Mouse (Mus musculus): ENCODE measurements around the gene Tfap2c. TPM values are rescaled to one million over a fixed set of nuclear protein-coding genes. Genes with fewer than 3 reads are reported as not detected.

The Tfap2c gene
- total RNA-seq (2014; fragmentation: Nextera tagmentation) = not detected in 2 replicates
- not detected in 2 replicates for total RNA-seq (2017)

- 0 out of 2 replicates have a peak, but pooled peaks have one; percentile 42 for ATAC-seq (replicated peaks; ENCODE audit: low FRiP score, low TSS enrichment, poor library complexity, severe bottlenecking)
These were observed at the start of gene Tfap2c for GRCm38 (mm10) chr2:172549371-172550155. Tfap2c (plus strand) TSS chr2:172549593.

- ATAC-seq (replicated peaks; ENCODE audit: low FRiP score, low TSS enrichment, poor library complexity, severe bottlenecking) = peak; percentile 92
These were observed 48.6 kb upstream of the Tfap2c start for GRCm38 (mm10) chr2:172500752-172501316.

DNA sequence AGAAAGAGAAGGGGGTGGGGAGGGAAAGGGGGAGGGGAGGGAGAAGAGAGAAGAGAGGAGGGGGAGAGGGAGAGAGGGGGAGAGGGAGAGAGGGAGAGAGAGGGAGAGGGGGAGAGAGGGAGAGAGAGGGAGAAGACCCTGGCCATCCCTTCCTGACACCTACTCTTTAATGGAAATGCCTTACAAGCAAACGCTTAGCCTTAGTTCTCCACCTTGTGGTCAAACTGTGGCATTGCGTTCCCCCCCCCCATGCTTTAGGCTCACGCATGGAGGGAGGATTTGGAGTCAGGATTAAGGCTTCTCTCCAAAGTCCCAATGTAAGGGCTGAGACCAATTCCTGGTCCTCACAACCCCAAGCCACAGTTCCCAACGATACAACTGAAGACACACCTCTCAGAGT lies 48.1 kb upstream of the Tfap2c start:
- peak; percentile 77 for ATAC-seq (replicated peaks; ENCODE audit: low FRiP score, low TSS enrichment, poor library complexity, severe bottlenecking)

- ATAC-seq (replicated peaks; ENCODE audit: low FRiP score, low TSS enrichment, poor library complexity, severe bottlenecking) = no peak
These were observed 47.2 kb upstream of the Tfap2c start for GRCm38 (mm10) chr2:172502168-172502567.

GRCm38 (mm10) chr2:172506121-172506520 lies 43.3 kb upstream of the Tfap2c start:
- no peak for ATAC-seq (replicated peaks; ENCODE audit: low FRiP score, low TSS enrichment, poor library complexity, severe bottlenecking)

DNA sequence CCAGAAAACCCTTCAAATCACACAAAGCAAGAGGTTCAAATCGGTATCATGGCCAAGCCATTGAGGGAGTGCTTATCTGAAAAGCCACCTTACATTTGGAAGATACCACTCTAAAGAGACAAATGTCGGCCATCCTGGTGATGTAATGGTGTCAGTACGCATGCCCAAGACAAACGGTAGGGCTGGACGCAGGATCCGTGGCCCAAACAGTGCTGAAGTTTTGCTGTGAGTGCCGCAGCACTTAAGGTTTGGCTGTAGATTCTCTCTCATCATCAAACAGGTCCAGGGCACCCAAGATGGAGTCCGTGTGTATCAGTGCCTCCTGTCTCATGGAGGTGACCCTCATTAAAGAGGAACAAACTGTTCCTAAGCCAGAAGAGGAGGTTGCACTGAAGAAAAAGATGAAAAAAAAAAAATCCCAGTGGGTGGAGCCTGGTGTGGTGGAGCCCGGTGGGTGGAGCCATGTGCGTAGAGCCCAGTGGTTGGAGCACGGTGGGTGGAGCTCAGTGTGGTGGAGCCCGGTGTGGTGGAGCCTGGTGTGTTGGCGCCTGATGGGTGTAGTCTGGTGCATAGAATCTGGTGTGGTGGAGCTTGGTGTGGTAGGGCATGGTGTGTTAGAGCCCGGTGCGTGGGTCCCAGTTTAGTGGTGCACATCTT lies 39.2 kb upstream of the Tfap2c start:
- no peak for ATAC-seq (replicated peaks; ENCODE audit: low FRiP score, low TSS enrichment, poor library complexity, severe bottlenecking)

DNA sequence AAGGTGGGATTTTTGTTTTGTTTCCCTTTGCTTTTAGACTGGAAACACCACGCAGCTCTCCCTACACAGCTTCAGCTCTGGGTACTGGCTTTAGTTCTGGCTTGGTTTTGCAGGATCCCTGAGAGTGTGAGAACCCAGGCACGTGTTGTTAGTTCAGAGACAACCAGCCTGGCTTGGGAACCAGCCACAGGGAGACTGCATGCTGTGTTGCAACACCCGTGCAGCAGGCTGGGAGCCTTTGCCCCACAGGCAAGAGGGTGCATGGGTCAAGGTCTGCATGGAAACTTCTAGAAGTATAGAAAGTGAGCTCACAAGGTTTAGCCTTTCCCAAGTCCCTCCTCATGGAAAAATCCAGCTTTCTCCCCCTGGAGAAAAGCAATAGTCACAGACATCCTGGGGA lies 38.5 kb upstream of the Tfap2c start:
- ATAC-seq (replicated peaks; ENCODE audit: low FRiP score, low TSS enrichment, poor library complexity, severe bottlenecking) = no peak

DNA sequence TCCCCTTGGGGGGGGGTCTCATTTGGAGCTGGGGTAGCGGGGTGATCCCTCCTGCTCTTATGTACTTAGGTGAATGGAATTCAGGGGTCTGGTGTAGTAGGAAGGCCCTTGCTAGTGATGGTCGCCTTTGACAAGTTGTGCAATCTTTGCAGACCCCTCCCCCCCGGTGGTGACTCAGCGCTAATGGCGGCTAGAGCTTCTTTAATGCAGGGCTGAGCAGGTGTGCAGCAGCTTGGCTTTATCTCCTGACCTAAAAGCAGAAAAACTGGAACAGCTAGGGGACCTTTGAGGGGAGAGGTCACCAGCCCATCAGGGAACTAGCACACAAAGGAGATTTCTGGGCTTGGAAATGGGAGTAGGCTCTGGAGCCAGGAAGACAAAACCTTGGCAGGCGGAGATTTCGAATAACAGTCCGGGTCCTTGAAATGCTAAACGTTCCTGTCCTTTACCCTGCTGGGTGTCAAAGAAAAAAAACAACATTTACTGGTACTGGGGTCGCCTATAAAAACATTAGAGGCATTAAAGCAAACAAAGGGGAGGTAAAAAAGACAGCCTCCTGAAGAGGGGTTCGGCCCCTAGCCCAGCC lies 32.9 kb upstream of the Tfap2c start:
- no peak for ATAC-seq (replicated peaks; ENCODE audit: low FRiP score, low TSS enrichment, poor library complexity, severe bottlenecking)

GRCm38 (mm10) chr2:172520616-172521371 lies 28.6 kb upstream of the Tfap2c start:
- ATAC-seq (replicated peaks; ENCODE audit: low FRiP score, low TSS enrichment, poor library complexity, severe bottlenecking) = no peak

- no peak for ATAC-seq (replicated peaks; ENCODE audit: low FRiP score, low TSS enrichment, poor library complexity, severe bottlenecking)
These were observed 26.9 kb upstream of the Tfap2c start for GRCm38 (mm10) chr2:172522528-172522927.

GRCm38 (mm10) chr2:172527175-172527574 lies 22.2 kb upstream of the Tfap2c start:
- no peak for ATAC-seq (replicated peaks; ENCODE audit: low FRiP score, low TSS enrichment, poor library complexity, severe bottlenecking)

DNA sequence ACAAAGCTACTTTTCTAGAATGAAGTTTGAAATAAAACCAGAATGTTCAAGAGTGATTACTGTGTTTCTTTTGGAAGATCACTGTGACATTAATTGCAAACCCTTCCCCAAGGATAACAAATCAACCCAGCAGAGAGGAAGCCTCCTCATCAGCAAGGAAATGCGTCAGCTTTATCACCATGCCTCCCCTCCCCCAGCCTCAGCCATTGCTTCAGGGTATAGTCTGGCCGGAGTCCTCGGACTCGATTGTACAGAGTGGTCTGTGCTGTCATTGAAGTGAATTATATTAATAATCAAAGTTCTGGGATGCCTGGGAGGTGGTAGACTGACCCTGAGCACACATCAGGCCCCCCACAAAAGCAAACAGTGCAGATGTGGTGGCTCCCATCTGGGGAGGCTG lies 5.4 kb upstream of the Tfap2c start:
- no peak for ATAC-seq (replicated peaks; ENCODE audit: low FRiP score, low TSS enrichment, poor library complexity, severe bottlenecking)

DNA sequence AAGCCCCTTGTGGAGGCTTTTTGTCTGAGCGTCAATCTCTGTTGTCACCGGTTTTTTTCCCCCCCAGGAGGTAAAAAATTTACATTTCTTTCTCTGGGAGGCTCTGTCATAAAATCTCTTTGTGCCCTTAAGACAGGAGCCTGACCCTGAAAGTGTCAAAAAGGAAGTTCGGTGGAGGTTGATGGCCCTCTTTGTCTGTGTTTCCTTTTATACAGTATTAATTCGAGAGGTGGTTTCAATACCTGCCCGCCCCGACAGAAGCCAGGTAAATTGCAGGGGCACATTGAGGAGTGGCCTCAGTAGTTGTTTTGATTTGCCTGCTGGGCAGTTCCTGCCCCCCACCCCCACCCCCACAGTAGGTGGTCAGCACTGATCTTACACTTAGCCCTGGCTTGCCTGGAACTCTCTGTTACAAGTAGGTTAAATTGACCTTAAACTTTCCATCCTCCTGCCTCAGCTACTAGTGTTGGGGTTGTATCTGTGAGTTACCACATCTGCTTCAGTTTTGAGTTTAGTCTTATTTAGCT lies 4.7 kb upstream of the Tfap2c start:
- ATAC-seq (replicated peaks; ENCODE audit: low FRiP score, low TSS enrichment, poor library complexity, severe bottlenecking) = no peak

DNA sequence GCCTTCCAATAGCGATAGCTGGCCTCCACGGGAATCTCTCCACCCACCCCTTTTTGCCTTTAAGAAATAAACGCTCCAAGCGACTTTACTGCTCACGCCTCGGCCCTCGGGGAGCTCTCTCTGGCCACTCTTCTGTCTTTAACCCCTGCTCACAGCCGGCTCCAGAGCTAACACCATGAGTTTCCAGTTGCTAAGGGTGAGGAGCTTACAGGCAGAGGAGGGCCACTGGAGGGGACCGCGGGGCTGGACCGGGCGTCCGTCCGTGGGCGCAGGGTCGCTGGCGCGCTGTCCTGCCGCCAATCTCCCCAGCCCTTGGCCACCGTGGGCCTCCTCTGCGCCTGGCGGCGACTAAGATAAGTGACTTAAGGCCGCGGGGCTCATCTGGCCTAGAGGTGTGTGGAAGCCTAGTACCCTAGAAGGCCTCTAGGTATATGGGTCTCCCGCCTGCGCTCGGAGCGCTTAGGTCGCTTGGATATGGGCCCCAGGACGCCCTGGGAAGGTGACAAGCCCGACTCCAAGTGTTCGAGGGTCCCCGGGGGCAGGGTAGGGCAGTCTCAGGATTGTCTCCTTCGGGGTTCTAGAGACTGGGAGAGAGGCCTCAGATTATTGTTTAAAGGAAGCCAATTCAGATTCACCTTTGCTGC lies 3.7 kb upstream of the Tfap2c start:
- no peak for ATAC-seq (replicated peaks; ENCODE audit: low FRiP score, low TSS enrichment, poor library complexity, severe bottlenecking)

GRCm38 (mm10) chr2:172546551-172546950 lies 2.8 kb upstream of the Tfap2c start:
- no peak for ATAC-seq (replicated peaks; ENCODE audit: low FRiP score, low TSS enrichment, poor library complexity, severe bottlenecking)

GRCm38 (mm10) chr2:172547116-172547515 lies 2.3 kb upstream of the Tfap2c start:
- ATAC-seq (replicated peaks; ENCODE audit: low FRiP score, low TSS enrichment, poor library complexity, severe bottlenecking) = peak; percentile 78

- no peak for ATAC-seq (replicated peaks; ENCODE audit: low FRiP score, low TSS enrichment, poor library complexity, severe bottlenecking)
These were observed 1.4 kb upstream of the Tfap2c start for GRCm38 (mm10) chr2:172547807-172548586.

DNA sequence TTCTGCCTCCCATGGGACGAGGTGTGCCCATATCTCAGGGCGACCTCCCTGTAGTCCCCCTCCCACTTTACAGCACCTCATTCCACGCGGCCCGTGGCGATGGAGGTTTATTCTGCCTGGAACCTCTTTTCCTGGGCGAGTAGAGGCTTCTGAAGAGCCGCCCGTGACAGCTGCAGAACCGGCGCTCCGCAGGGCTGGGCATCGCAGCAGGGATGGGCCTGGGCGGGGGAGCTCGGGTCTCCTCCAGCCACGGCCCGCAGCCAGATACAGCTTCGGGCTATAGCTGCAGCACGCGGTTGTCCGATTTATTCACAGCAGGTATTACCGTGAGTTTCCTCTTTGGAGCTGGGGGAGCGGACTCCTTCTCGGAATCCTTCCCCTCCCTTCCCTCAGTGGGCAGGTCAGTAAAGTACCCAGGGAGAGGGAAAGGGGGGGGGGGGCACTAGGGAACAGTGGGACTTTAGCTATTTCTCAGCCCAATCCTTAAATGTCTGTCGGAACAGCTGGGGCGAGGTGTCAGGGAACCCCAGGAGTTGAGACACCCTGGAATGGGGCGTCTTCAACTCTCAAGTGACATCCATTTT lies 629 bp upstream of the Tfap2c start:
- ATAC-seq (replicated peaks; ENCODE audit: low FRiP score, low TSS enrichment, poor library complexity, severe bottlenecking) = no peak
